Mouse (Mus musculus) kidney, postnatal 14 days (tissue): ENCODE measurements around the gene Fancb.

Source experiments
- DNase-seq: peaks from one replicate; pipeline ENCODE4 v3.0.0; 2022; ENCODE audit warnings: mixed read lengths

Gene Fancb

DNA sequence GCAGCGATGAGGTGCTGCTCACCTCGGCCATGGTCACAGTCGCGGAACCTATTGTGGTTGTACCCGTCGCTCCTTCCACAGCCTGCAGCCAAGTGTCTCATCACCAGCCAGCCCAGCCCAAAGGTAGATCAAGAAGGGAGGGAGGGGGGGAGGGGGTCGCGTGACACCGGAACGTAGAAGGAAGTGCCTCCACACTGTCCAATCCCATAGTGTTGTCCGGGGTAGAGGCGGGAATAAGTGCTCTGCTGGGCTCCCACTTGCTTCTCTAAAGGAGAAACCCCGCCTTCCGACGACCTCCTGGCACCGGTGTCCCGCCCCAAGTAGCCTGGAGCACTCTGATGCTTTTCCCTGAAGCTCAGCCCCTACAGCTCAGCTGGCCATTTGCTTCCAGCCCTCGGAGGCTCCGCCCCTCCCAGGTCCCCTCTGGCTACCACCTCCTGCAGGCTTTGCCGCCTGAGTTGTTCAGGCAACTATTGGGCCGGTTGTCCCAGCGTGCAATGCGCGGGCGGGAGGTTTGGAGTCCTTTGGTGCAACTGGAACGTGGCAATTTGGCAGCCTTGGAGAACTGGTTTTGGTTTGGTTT lies at the start of gene Fancb, which contains the start of gene Mospd2:
TSS of gene Fancb (plus strand) at position 400 of the 583 bp plus-strand sequence.
TSS of gene Mospd2 (minus strand) at position 183 of the 583 bp plus-strand sequence.
- DNase-seq = peak; percentile 93

DNA sequence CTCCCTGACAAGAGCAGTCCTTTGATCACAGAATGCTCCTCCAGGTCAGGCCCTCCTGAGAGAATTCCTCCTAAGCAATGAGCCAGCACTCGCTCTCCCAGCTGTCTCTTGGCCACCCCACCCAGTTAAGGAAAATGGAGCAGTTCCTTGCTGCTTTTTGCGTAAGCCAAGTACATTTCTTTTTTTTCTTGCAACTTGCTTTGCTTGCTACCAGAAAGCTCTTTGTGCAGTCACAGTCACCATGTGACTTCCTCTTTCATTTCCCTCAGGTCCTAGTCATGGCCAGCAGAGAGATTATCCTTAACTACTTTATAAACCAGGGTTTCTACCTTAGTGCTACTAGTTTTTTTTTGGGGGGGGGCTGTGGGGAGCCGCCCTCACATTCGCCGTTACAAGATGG lies 38.9 kb upstream of the Fancb start:
- no peak for DNase-seq

DNA sequence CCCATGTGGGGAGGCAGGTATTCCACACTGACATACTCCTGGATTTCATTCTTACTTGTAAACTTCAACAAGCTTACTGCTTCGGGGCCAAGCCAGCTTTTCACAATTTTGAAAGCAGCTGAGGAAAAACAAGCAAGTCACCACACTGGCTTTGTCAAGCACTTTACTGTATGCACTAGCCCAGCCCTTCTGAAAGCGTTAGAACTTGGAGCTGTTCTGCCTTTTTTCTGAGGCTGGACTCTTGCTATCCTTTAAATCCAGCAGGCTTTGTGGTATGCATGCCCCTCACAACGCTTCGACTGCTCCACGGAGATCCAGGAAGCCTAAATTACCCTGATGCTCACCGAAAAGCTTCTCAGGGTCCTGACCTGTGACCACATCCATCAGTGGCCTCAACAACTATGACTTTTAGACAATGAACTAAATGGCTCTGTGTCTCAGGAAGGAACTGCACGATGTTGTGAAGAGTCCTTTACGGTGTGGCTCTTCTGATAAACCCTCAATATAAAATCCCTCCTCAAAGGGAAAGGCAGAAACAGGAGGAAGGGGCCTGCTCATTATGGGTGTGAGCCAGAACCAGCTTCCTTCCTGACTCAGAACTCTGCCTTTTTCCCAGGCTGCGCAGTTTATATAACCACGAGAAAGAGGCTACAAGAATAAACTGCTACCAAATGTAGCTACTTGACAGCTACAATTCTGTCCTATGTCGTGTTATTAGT lies 28.4 kb upstream of the Fancb start:
- DNase-seq = peak; percentile 17

DNA sequence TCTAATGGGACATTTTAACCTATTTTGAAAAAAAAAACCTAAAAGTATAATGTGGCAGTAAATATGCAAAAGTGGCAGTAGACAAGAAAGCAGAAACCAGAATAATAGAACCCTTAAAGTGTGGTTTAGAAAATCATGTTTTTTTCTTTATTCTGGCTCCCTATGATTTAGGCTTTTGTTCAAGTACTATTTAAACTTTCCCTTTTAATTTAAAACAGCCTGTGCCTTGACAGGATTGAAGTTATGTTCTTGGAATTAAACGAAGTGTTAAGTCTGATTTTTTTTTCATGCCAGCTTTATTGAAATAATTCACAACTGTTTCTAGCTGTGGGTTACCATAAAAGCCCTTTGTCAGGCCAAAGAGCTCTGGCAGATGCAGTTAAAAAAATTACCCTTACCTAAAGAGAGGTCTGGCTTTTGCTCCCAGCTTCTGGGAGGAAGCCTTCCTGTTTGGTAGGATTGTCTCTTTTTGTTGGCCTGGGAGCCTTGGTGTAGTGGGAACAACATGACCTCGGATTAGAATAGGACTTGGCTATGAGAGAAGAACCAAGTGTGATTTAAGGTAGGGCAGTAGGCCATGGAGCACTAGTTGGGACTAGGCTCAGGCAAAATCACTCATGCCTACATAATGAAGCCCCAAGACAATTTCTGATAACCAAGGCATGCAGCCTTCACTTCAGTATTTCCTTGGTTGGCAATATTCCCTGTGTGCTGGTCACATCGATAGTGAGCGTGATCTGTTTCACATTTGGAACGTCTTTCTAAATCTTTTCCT lies 27.6 kb upstream of the Fancb start:
- no peak for DNase-seq

DNA sequence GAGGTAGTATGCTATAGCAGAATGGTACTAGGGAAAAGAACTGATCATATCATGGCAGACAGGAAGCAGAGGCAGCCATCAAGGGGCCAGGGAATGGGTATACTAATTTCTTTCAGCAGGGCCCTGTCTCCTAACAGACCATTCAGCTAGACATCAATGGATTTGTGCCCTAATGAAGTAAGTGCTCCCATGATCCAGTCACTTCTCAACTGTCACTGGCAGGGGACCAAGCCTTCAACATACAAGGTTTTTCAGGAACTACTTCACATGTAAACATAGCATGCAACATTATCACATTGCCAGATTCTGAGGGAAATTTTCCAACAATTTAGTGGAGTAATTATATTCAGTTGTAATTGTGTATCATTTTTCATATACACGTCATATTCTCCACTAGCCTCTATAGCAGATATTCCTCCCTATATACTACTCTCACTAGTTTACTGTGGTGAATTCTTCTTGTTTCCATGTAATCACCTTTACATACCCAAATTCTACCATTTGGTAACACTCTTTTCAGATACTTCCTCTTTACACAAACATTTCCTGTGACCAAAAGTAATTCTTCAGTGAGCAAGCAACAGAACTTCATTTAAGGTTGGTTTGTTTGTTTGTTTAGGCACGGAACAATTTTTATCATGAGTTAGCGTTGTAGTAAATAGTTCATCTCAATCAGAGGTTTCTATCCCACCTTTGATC lies 14.5 kb upstream of the Fancb start:
- no peak for DNase-seq

DNA sequence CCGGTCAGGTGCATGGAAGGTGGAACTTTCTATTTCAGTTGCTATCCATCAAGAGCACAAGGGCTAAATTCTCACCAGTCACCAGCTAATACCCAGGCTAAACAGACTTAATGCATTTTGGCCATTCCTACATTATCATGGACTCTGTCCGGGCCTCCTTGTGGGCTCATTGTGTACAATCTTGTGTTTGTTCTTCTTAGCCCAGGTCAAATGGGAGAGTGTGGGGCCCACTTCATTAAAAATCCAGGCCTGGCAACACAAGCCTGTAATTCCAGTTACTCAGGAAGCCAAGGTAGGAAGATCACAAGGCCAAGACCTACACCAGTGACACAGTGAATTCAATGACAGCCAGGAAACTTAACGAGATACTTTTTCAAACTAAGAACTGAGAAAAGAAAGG lies 9.2 kb upstream of the Fancb start:
- DNase-seq = no peak

DNA sequence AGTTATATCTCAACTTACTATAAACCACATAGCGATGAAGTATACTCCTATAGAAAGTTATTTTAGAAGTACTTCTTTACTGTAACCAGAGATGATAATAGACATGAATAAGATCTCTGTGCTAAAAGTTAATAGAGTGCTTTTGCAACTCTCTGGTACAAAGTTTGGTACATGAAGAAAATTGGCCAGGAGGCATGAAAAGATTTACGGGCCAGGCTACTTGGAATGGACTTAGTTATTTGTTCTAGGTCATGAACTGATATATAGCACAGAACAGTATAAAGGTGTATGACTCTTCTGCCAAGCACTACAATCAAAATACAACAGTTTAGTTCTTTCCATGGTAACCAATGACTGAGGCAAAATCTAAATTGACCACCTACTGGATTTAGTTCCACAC lies 1.5 kb upstream of the Fancb start:
- DNase-seq = no peak

DNA sequence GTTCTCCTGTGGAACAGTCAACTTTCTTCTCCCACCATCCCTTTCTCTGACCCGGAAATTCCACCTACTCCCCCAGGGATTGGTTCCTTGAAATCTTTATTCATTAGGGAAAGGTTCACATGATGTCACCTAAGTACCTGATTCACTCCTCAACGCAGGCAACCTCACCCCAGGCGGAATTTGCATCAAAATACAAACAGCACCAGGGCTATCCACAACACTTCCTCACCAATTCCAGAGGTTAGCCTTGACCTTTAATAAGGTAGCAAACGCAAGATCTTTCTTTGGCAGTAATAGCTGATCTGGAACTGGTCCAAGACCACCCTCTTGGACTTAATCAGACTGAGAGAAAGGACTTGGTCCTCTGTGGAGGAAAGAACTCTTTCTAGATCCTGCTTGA lies 22.7 kb downstream of the Fancb start:
- no peak for DNase-seq

DNA sequence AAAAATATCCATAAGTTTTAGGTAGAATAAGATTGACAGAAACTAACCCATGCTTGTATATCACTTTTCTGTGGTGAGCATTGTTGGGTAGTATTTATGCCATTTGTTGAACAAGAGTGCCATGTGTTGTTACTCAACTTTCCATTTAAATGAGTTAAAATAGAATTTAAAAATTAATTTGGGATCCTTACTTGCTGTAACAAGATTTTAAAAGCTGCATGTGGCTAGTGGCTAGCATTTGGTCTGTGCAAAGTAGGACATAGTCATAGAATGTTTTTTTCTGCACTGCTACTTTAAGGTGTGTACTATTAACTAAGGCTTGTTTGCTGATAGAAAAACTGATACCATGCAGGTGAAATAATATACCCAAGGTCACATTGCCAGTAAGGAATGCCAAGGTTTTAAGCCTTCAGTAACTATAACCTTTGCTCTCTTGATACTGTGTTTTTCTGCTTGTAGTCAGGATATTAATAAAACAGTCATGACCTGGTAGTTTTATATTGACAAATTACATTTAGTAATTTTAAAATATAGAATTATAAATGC lies 24.5 kb downstream of the Fancb start, which contains the start of gene Gm17604:
TSS of gene Gm17604 (minus strand) at position 51 of the 546 bp plus-strand sequence.
- DNase-seq = no peak
